Comparison of ENCODE assay signal across 11 mouse cellular contexts in genomic region chr14:76351856-76352255, GRCm38 (mm10).
"Had no signal": no experiment of that assay in that cellular context is flagged by ENCODE, and none has a peak within 500 bp of the region (broad histone marks: within the 10 kb centered on the region; RNA-seq: fewer than 3 reads in every experiment).

No protein-coding gene starts in this region.

- H3K4me3 ChIP-seq: limb, embryonic 15.5 days; liver, embryonic 12.5 days; midbrain, embryonic 13.5 days; stomach, embryonic 15.5 days had no signal

- ATAC-seq: intestine, embryonic 16.5 days; liver, embryonic 12.5 days; midbrain, embryonic 13.5 days had no signal

- H3K9ac ChIP-seq: limb, embryonic 15.5 days; liver, embryonic 12.5 days; lung, embryonic 14.5 days; midbrain, embryonic 13.5 days; stomach, embryonic 15.5 days had no signal

- H3K4me2 ChIP-seq: limb, embryonic 15.5 days; liver, embryonic 12.5 days; lung, embryonic 14.5 days; midbrain, embryonic 13.5 days; stomach, embryonic 15.5 days had no signal

- H3K27me3 ChIP-seq: limb, embryonic 15.5 days; liver, embryonic 12.5 days; midbrain, embryonic 13.5 days; stomach, embryonic 15.5 days had no signal

- H3K27ac ChIP-seq: limb, embryonic 15.5 days; liver, embryonic 12.5 days; midbrain, embryonic 13.5 days; stomach, embryonic 15.5 days had no signal

- DNase-seq: kidney, adult 2 months; kidney, postnatal 25 days; layer of hippocampus, postnatal 36 days; lung, embryonic 14.5 days; lung, postnatal 10 days; right cerebral cortex, postnatal 14 days had no signal

- H3K9me3 ChIP-seq: limb, embryonic 15.5 days; liver, embryonic 12.5 days; midbrain, embryonic 13.5 days; stomach, embryonic 15.5 days had no signal

- H3K4me1 ChIP-seq: limb, embryonic 15.5 days; liver, embryonic 12.5 days; midbrain, embryonic 13.5 days; stomach, embryonic 15.5 days had no signal

- H3K36me3 ChIP-seq: limb, embryonic 15.5 days; liver, embryonic 12.5 days; midbrain, embryonic 13.5 days; stomach, embryonic 15.5 days had no signal
